Mouse (Mus musculus) olfactory bulb, adult 2 months (tissue): ENCODE measurements at regions not wholly inside any gene's neighbourhood (a gene's known extent, or its start where the extent isn't known, plus 50 kb on each side); places are given as distances from the start of the nearest gene placed in this dataset.

Experiments used
- CTCF ChIP-seq: fragments of 200-500 bp; IDR thresholded peaks from 2 replicates; pipeline ENCODE4 v1.5.1; 2012; ENCODE audit warnings: low read depth, mild to moderate bottlenecking, low read length, moderate library complexity; ENCODE audit not compliant: insufficient read depth
- POLR2A ChIP-seq: fragments of 200-500 bp; IDR thresholded peaks from 2 replicates; pipeline ENCODE4 v1.6.1; 2012; ENCODE audit warnings: mild to moderate bottlenecking, low read depth, low read length, moderate library complexity; ENCODE audit not compliant: insufficient read depth

DNA sequence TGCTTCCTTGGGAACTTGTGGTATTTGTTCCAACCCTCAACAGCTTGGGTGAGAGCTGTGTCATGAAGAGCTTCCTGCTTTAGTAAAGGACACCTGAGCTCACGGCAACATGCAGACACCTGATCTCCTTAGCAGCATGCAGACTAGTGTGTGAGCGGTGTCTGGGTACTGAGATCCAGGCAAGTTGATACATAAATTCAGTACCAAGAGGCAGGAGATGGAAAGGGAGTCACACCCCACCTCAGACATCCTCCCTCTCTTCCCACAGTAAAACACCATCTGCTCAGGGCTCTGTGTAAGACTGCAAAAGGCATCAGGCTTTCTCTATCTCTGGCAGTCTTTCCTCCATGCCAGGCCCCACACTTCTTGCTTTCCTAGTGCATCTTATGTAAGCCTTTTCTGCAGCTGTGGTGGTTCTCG is 141.3 kb downstream of the Efnb2 start:
- TF ChIP-seq POLR2A: no peak
- TF ChIP-seq CTCF: no peak
